Comparison of ENCODE assay signal across 16 mouse cellular contexts in genomic region chr3:30237493-30237892, GRCm38 (mm10).
"Had no signal": no experiment of that assay in that cellular context is flagged by ENCODE, and none has a peak within 500 bp of the region (broad histone marks: within the 10 kb centered on the region; RNA-seq: fewer than 3 reads in every experiment).

No protein-coding gene starts in this region.

- H3K4me3 ChIP-seq: neural tube, embryonic 13.5 days; neural tube, embryonic 15.5 days; stomach, embryonic 15.5 days had no signal

- H3K4me2 ChIP-seq: neural tube, embryonic 13.5 days; neural tube, embryonic 15.5 days; stomach, embryonic 15.5 days had no signal

- H3K9me3 ChIP-seq: neural tube, embryonic 13.5 days; neural tube, embryonic 15.5 days; stomach, embryonic 15.5 days had no signal

- H3K27me3 ChIP-seq: neural tube, embryonic 13.5 days; neural tube, embryonic 15.5 days; stomach, embryonic 15.5 days had no signal

- DNase-seq: retina, postnatal 1 day; right cerebral cortex, adult 18-20 months; right cerebral cortex, postnatal 14 days; right cerebral cortex, postnatal 25 days; right cerebral cortex, postnatal 4 days; spleen, adult 18-20 months; thymus, adult 18-20 months; thymus, adult 2 months; thymus, postnatal 14 days; thymus, postnatal 25 days; thymus, postnatal 36 days; thymus, postnatal 4 days had no signal

- H3K4me1 ChIP-seq: neural tube, embryonic 13.5 days; neural tube, embryonic 15.5 days; stomach, embryonic 15.5 days had no signal

- H3K27ac ChIP-seq: neural tube, embryonic 13.5 days; neural tube, embryonic 15.5 days; stomach, embryonic 15.5 days; stomach, postnatal 0 days had no signal

- H3K9ac ChIP-seq: neural tube, embryonic 13.5 days; neural tube, embryonic 15.5 days; stomach, embryonic 15.5 days had no signal

- H3K36me3 ChIP-seq: neural tube, embryonic 13.5 days; neural tube, embryonic 15.5 days; stomach, embryonic 15.5 days had no signal
